Mouse (Mus musculus): ENCODE data around the gene Rpp38. TPM values are rescaled to one million over a fixed set of nuclear protein-coding genes. Genes with fewer than 3 reads are reported as not detected.

Gene Rpp38
- polyA plus RNA-seq, 2 experiments: 9.9 to 14.4 TPM

GRCm38 (mm10) chr2:3283602-3284472 is 48.6 kb downstream of the Rpp38 start, which contains the start of gene Nmt2:
Gene Nmt2, plus strand, starts transcription at chr2:3284212.
- ATAC-seq (ENCODE audit: insufficient read depth) (peak; percentile 92), DNase-seq (ENCODE audit: low read depth in 3 of 3, low spot score in 3 of 3) (peak; percentile 99 to 100 (median 99))
- Histone ChIP-seq H3K9ac (replicated peaks) (peak within 1 kb of the TSS; percentile 74), H3K4me3 (ENCODE audit: insufficient read depth in 1 of 2, low read depth in 2 of 2, low read length in 2 of 2) (peak within 1 kb of the TSS; percentile 79 to 92), H3K4me2 (ENCODE audit: low read depth) (peak within 1 kb of the TSS; percentile 97), H3K9me3 (ENCODE audit: control insufficient read depth, low read length) (no peaks in the 10 kb centered on the region), H3K27ac (peak within 1 kb of the TSS; percentile 34), H3K27me3 (ENCODE audit: control insufficient read depth, insufficient read depth, low read length) (no peaks in the 10 kb centered on the region), H3K4me1 (replicated peaks; ENCODE audit: control insufficient read depth in 2 of 2, insufficient read depth in 2 of 2, low read length in 1 of 2) (peaks cover 16 to 17% of the 10 kb centered on the region in 2 experiments), H3K36me3 (replicated peaks; ENCODE audit: control insufficient read depth, insufficient read depth, low read depth) (no peaks in the 10 kb centered on the region)
- TF ChIP-seq EP300 (IDR thresholded peaks at IDR 0.05; ENCODE audit: low read depth) (no peak), CTCF (IDR thresholded peaks at IDR 0.05; ENCODE audit: low read depth) (0 out of 2 replicates have a peak, but pooled peaks have one; percentile 18)
- under 1% methylated on average over 86 of the region's 88 CpGs for WGBS (ENCODE audit: insufficient replicate concordance)

DNA sequence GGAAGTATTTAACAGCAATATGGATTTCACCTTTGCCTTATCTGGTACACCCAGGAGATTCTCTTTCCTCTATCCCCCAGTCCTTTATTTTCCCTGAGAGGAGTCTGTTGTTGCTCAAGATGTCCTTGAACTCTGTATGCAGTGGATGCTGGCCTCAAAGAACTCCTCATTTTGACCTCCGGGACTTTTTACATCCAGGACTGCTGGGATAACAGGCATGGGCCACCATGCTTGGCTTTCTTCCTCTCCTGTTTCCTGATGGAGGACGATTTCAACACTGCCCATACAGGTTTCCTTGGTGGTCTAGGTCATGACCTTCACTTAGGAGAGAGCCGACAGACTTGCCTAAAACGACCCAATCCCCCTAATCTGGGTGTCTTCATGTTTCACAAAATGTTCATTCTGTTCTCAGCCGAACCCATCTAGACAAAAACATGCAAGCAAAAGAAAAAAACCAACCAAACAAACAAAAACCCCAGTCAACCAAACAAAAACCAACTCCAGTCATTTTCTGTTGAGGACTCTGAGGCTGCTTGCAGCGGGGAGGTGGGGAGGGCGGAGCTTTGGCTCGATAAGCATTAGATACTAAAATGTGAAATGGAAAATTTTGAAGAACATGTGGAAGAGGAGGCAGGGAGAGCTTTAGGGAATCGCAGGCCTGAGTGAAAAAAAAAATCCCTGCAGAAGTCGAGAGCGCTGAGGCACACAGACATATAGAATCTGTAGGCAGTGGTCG is 49.4 kb downstream of the Rpp38 start:
- H3K27ac ChIP-seq: peak overlapping the region; percentile 34
- WGBS (ENCODE audit: insufficient replicate concordance): 6% methylated on average over 12 of the region's 12 CpGs
- peak overlapping the region; percentile 68 for H3K9ac ChIP-seq (replicated peaks)
- H3K4me3 ChIP-seq (ENCODE audit: insufficient read depth in 1 of 2, low read depth in 2 of 2, low read length in 2 of 2): peak overlapping the region; percentile 62 to 79
- no peaks in the 10 kb centered on the region for H3K9me3 ChIP-seq (ENCODE audit: control insufficient read depth, low read length)
- H3K27me3 ChIP-seq (ENCODE audit: control insufficient read depth, insufficient read depth, low read length): no peaks in the 10 kb centered on the region
- TF ChIP-seq EP300 (IDR thresholded peaks at IDR 0.05; ENCODE audit: low read depth) (no peak), CTCF (IDR thresholded peaks at IDR 0.05; ENCODE audit: low read depth) (no peak)
- H3K36me3 ChIP-seq (replicated peaks; ENCODE audit: control insufficient read depth, insufficient read depth, low read depth): no peaks in the 10 kb centered on the region
- H3K4me2 ChIP-seq (ENCODE audit: low read depth): peak overlapping the region; percentile 82
- ATAC-seq (ENCODE audit: insufficient read depth) (0 out of 2 replicates have a peak, but pooled peaks have one; percentile 5), DNase-seq (ENCODE audit: low read depth in 3 of 3, low spot score in 3 of 3) (peak in 1 of 3 experiments; percentile 37)
- peaks cover 16 to 17% of the 10 kb centered on the region in 2 experiments for H3K4me1 ChIP-seq (replicated peaks; ENCODE audit: control insufficient read depth in 2 of 2, insufficient read depth in 2 of 2, low read length in 1 of 2)

- no peaks in the 10 kb centered on the region for H3K36me3 ChIP-seq (replicated peaks; ENCODE audit: control insufficient read depth, insufficient read depth, low read depth)
- TF ChIP-seq EP300 (IDR thresholded peaks at IDR 0.05; ENCODE audit: low read depth) (no peak), CTCF (IDR thresholded peaks at IDR 0.05; ENCODE audit: low read depth) (no peak)
Observed at GRCm38 (mm10) chr2:3281311-3281710, 51.1 kb downstream of the Rpp38 start.

More at GRCm38 (mm10) chr2:3281311-3281710, 51.1 kb downstream of the Rpp38 start:
- ATAC-seq (ENCODE audit: insufficient read depth) (no peak), DNase-seq (ENCODE audit: low read depth in 3 of 3, low spot score in 3 of 3) (no peak)
- H3K4me3 ChIP-seq (ENCODE audit: insufficient read depth in 1 of 2, low read depth in 2 of 2, low read length in 2 of 2): no peak overlapping the region
- H3K27me3 ChIP-seq (ENCODE audit: control insufficient read depth, insufficient read depth, low read length): no peaks in the 10 kb centered on the region
- H3K27ac ChIP-seq: no peak overlapping the region
- no peak overlapping the region for H3K9ac ChIP-seq (replicated peaks)
- peaks cover 16 to 17% of the 10 kb centered on the region in 2 experiments for H3K4me1 ChIP-seq (replicated peaks; ENCODE audit: control insufficient read depth in 2 of 2, insufficient read depth in 2 of 2, low read length in 1 of 2)
- no peak overlapping the region for H3K4me2 ChIP-seq (ENCODE audit: low read depth)
- 77% methylated on average over 4 of the region's 4 CpGs for WGBS (ENCODE audit: insufficient replicate concordance)
- no peaks in the 10 kb centered on the region for H3K9me3 ChIP-seq (ENCODE audit: control insufficient read depth, low read length)

Other genes starting within 250 kb of the Rpp38 start
- gene Fam171a1, start 218.4 kb downstream of the Rpp38 start, polyA plus RNA-seq (2012; rRNA removed): 1.6 and 1.7 TPM in 2 replicates
- gene Fam171a1, start 218.4 kb downstream of the Rpp38 start, polyA plus RNA-seq (2014; fragmentation: Nextera tagmentation; extraction: Ambion mirVana): 2.4 and 2.6 TPM in 2 replicates
- 3.3 and 4.9 TPM in 2 replicates for gene Nmt2, start 48.4 kb downstream of the Rpp38 start, polyA plus RNA-seq (2012; rRNA removed)
- gene Nmt2, start 48.4 kb downstream of the Rpp38 start, polyA plus RNA-seq (2014; fragmentation: Nextera tagmentation; extraction: Ambion mirVana): 13.5 and 14.1 TPM in 2 replicates
- gene Acbd7, start 3.5 kb upstream of the Rpp38 start, polyA plus RNA-seq (2012; rRNA removed): 0.33 and 0.36 TPM in 2 replicates
- 0.48 and 1.0 TPM in 2 replicates for gene Acbd7, start 3.5 kb upstream of the Rpp38 start, polyA plus RNA-seq (2014; fragmentation: Nextera tagmentation; extraction: Ambion mirVana)
- not detected in 2 replicates for gene Olah, start 64.6 kb upstream of the Rpp38 start, polyA plus RNA-seq (2012; rRNA removed)
- not detected in 2 replicates for gene Olah, start 64.6 kb upstream of the Rpp38 start, polyA plus RNA-seq (2014; fragmentation: Nextera tagmentation; extraction: Ambion mirVana)
- not detected in 2 replicates for gene Meig1, start 90.0 kb upstream of the Rpp38 start, polyA plus RNA-seq (2012; rRNA removed)
- gene Meig1, start 90.0 kb upstream of the Rpp38 start, polyA plus RNA-seq (2014; fragmentation: Nextera tagmentation; extraction: Ambion mirVana): not detected in 2 replicates
- gene Dclre1c, start 91.5 kb upstream of the Rpp38 start, polyA plus RNA-seq (2012; rRNA removed): 3.8 and 4.6 TPM in 2 replicates
- gene Dclre1c, start 91.5 kb upstream of the Rpp38 start, polyA plus RNA-seq (2014; fragmentation: Nextera tagmentation; extraction: Ambion mirVana): 3.0 and 4.5 TPM in 2 replicates
- gene Suv39h2, start 142.4 kb upstream of the Rpp38 start, polyA plus RNA-seq (2012; rRNA removed): 2.4 and 4.1 TPM in 2 replicates
- 7.4 and 7.8 TPM in 2 replicates for gene Suv39h2, start 142.4 kb upstream of the Rpp38 start, polyA plus RNA-seq (2014; fragmentation: Nextera tagmentation; extraction: Ambion mirVana)
- 0.96 and 1.2 TPM in 2 replicates for gene Gm45902, start 180.1 kb upstream of the Rpp38 start, polyA plus RNA-seq (2012; rRNA removed)
- 1.5 and 1.9 TPM in 2 replicates for gene Gm45902, start 180.1 kb upstream of the Rpp38 start, polyA plus RNA-seq (2014; fragmentation: Nextera tagmentation; extraction: Ambion mirVana)
- gene Hspa14, start 180.2 kb upstream of the Rpp38 start, polyA plus RNA-seq (2012; rRNA removed): 32.3 and 50.8 TPM in 2 replicates
- gene Hspa14, start 180.2 kb upstream of the Rpp38 start, polyA plus RNA-seq (2014; fragmentation: Nextera tagmentation; extraction: Ambion mirVana): 74.0 and 83.8 TPM in 2 replicates
- 0.17 and 0.33 TPM in 2 replicates for gene Cdnf, start 180.4 kb upstream of the Rpp38 start, polyA plus RNA-seq (2012; rRNA removed)
- 0.08 TPM in 1 of 2 replicates, not detected in the other for gene Cdnf, start 180.4 kb upstream of the Rpp38 start, polyA plus RNA-seq (2014; fragmentation: Nextera tagmentation; extraction: Ambion mirVana)
- gene Fam107b, start 237.8 kb upstream of the Rpp38 start, polyA plus RNA-seq (2012; rRNA removed): 9.8 and 10.3 TPM in 2 replicates
- gene Fam107b, start 237.8 kb upstream of the Rpp38 start, polyA plus RNA-seq (2014; fragmentation: Nextera tagmentation; extraction: Ambion mirVana): 20.8 and 21.4 TPM in 2 replicates

Measured in liver, embryonic 14.5 days (tissue).